Mouse (Mus musculus): ENCODE measurements around the gene Tmem183a.

GRCm38 (mm10) chr1:134322591-134322990 is 39.2 kb downstream of the Tmem183a start:
- TF ChIP-seq CTCF (IDR thresholded peaks at IDR 0.05; ENCODE audit: low read depth, low read length) = no peak
- no peak for TF ChIP-seq TAL1 (conservative IDR thresholded peaks at IDR 0.05; ENCODE audit: low read depth, low read length)
